Mouse (Mus musculus): Measurements from ENCODE around the gene Mier2. TPM values are rescaled to one million over a fixed set of nuclear protein-coding genes. Genes with fewer than 3 reads are reported as not detected.

Mier2 gene
- polyA plus RNA-seq, 1 experiment from 2014 or later = 35.3 TPM

GRCm38 (mm10) chr10:79548971-79549723 is 5.9 kb downstream of the Mier2 start:
- Histone ChIP-seq H3K9ac (ENCODE audit: low read length) (no peak overlapping the region), H3K4me3 (ENCODE audit: low read depth, low read length) (no peak overlapping the region), H3K27me3 (replicated peaks; ENCODE audit: control insufficient read depth, insufficient read depth, low read length) (no peaks in the 10 kb centered on the region), H3K4me1 (ENCODE audit: control insufficient read depth, insufficient read depth, low read length) (peaks cover 7% of the 10 kb centered on the region), H3K36me3 (ENCODE audit: control insufficient read depth, insufficient read depth, low read length) (peaks cover 60% of the 10 kb centered on the region), H3K27ac (ENCODE audit: low read depth, low read length) (no peak overlapping the region), H3K9me3 (replicated peaks; ENCODE audit: control insufficient read depth, low read length) (no peaks in the 10 kb centered on the region), H3K4me2 (ENCODE audit: low read length) (no peak overlapping the region)
- ATAC-seq (no peak), DNase-seq (ENCODE audit: low spot score) (no peak)
- WGBS = 94% methylated on average over 18 of the region's 18 CpGs

GRCm38 (mm10) chr10:79548546-79548945 is 6.5 kb downstream of the Mier2 start:
- no peak overlapping the region for H3K27ac ChIP-seq (ENCODE audit: low read depth, low read length)
- no peak overlapping the region for H3K4me2 ChIP-seq (ENCODE audit: low read length)
- peaks cover under 1% of the 10 kb centered on the region for H3K4me1 ChIP-seq (ENCODE audit: control insufficient read depth, insufficient read depth, low read length)
- H3K36me3 ChIP-seq (ENCODE audit: control insufficient read depth, insufficient read depth, low read length) = peaks cover 66% of the 10 kb centered on the region
- WGBS = 93% methylated on average over 5 of the region's 5 CpGs
- no peak for DNase-seq (ENCODE audit: low spot score)
- H3K27me3 ChIP-seq (replicated peaks; ENCODE audit: control insufficient read depth, insufficient read depth, low read length) = no peaks in the 10 kb centered on the region
- H3K4me3 ChIP-seq (ENCODE audit: low read depth, low read length) = no peak overlapping the region
- no peak for ATAC-seq
- H3K9me3 ChIP-seq (replicated peaks; ENCODE audit: control insufficient read depth, low read length) = no peaks in the 10 kb centered on the region
- no peak overlapping the region for H3K9ac ChIP-seq (ENCODE audit: low read length)

GRCm38 (mm10) chr10:79547148-79547675 is 7.8 kb downstream of the Mier2 start:
- WGBS = 87% methylated on average over 5 of the region's 5 CpGs
- H3K4me2 ChIP-seq (ENCODE audit: low read length) = no peak overlapping the region
- no peak overlapping the region for H3K4me3 ChIP-seq (ENCODE audit: low read depth, low read length)
- DNase-seq (ENCODE audit: low spot score) = no peak
- no peaks in the 10 kb centered on the region for H3K9me3 ChIP-seq (replicated peaks; ENCODE audit: control insufficient read depth, low read length)
- peaks cover 79% of the 10 kb centered on the region for H3K36me3 ChIP-seq (ENCODE audit: control insufficient read depth, insufficient read depth, low read length)
- H3K4me1 ChIP-seq (ENCODE audit: control insufficient read depth, insufficient read depth, low read length) = no peaks in the 10 kb centered on the region
- ATAC-seq = no peak
- no peak overlapping the region for H3K27ac ChIP-seq (ENCODE audit: low read depth, low read length)
- no peaks in the 10 kb centered on the region for H3K27me3 ChIP-seq (replicated peaks; ENCODE audit: control insufficient read depth, insufficient read depth, low read length)
- no peak overlapping the region for H3K9ac ChIP-seq (ENCODE audit: low read length)

- ATAC-seq (no peak), DNase-seq (ENCODE audit: low spot score) (no peak)
- 96% methylated on average over 11 of the region's 11 CpGs for WGBS
Measured at GRCm38 (mm10) chr10:79546483-79546882, 8.5 kb downstream of the Mier2 start.

GRCm38 (mm10) chr10:79545891-79546290 is 9.1 kb downstream of the Mier2 start:
- H3K9me3 ChIP-seq (replicated peaks; ENCODE audit: control insufficient read depth, low read length) = no peaks in the 10 kb centered on the region
- no peak overlapping the region for H3K4me2 ChIP-seq (ENCODE audit: low read length)
- H3K36me3 ChIP-seq (ENCODE audit: control insufficient read depth, insufficient read depth, low read length) = peaks cover 92% of the 10 kb centered on the region
- no peaks in the 10 kb centered on the region for H3K27me3 ChIP-seq (replicated peaks; ENCODE audit: control insufficient read depth, insufficient read depth, low read length)
- no peak overlapping the region for H3K27ac ChIP-seq (ENCODE audit: low read depth, low read length)
- DNase-seq (ENCODE audit: low spot score) = no peak
- no peak for ATAC-seq
- 86% methylated on average over 12 of the region's 12 CpGs for WGBS
- H3K4me3 ChIP-seq (ENCODE audit: low read depth, low read length) = no peak overlapping the region
- no peaks in the 10 kb centered on the region for H3K4me1 ChIP-seq (ENCODE audit: control insufficient read depth, insufficient read depth, low read length)
- H3K9ac ChIP-seq (ENCODE audit: low read length) = no peak overlapping the region

More at GRCm38 (mm10) chr10:79546483-79546882, 8.5 kb downstream of the Mier2 start:
- H3K27me3 ChIP-seq (replicated peaks; ENCODE audit: control insufficient read depth, insufficient read depth, low read length) = no peaks in the 10 kb centered on the region
- H3K4me2 ChIP-seq (ENCODE audit: low read length) = no peak overlapping the region
- peaks cover 86% of the 10 kb centered on the region for H3K36me3 ChIP-seq (ENCODE audit: control insufficient read depth, insufficient read depth, low read length)
- no peak overlapping the region for H3K4me3 ChIP-seq (ENCODE audit: low read depth, low read length)
- H3K4me1 ChIP-seq (ENCODE audit: control insufficient read depth, insufficient read depth, low read length) = no peaks in the 10 kb centered on the region
- H3K27ac ChIP-seq (ENCODE audit: low read depth, low read length) = no peak overlapping the region
- H3K9ac ChIP-seq (ENCODE audit: low read length) = no peak overlapping the region
- no peaks in the 10 kb centered on the region for H3K9me3 ChIP-seq (replicated peaks; ENCODE audit: control insufficient read depth, low read length)

GRCm38 (mm10) chr10:79544631-79545030 is 10.4 kb downstream of the Mier2 start:
- ATAC-seq = no peak

DNA sequence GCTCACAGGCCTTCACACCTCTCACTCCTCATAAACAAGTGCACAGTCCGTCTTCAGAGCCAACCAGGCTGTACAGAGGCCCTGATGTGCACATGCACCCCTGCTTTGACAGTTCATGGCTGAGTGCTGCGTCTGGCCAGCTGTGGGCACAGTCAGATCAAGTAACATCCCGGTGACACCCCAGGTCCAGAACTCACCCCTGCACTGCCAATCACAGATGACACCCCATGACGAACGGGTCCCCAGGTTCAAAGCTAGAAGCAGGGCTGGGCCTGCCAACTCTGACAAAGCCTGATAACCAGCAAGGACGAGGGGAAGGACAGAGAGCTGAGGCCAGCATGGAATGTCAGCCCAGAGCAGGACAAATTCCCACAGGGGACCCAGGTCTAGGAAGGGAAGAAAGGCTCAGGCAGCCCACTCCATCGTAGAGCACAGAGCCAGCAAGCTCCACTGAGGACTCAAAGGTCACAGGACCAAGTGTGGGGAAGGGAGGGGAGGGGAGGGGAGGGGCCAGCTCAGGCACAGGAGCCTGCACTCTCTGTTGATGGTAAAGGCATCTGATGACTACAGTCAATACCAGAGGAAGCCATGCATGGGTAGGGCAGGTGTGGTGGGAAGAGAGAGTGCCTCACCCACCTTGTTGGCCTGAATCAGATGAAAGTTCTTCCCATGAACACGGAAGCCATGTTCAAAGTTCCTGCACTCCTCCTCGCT is 11.0 kb downstream of the Mier2 start:
- no peaks in the 10 kb centered on the region for H3K9me3 ChIP-seq (replicated peaks; ENCODE audit: control insufficient read depth, low read length)
- H3K36me3 ChIP-seq (ENCODE audit: control insufficient read depth, insufficient read depth, low read length) = peaks cover 100% of the 10 kb centered on the region
- H3K4me1 ChIP-seq (ENCODE audit: control insufficient read depth, insufficient read depth, low read length) = no peaks in the 10 kb centered on the region
- H3K27me3 ChIP-seq (replicated peaks; ENCODE audit: control insufficient read depth, insufficient read depth, low read length) = no peaks in the 10 kb centered on the region
- no peak overlapping the region for H3K4me2 ChIP-seq (ENCODE audit: low read length)
- DNase-seq (ENCODE audit: low spot score) (no peak), ATAC-seq (no peak)
- H3K9ac ChIP-seq (ENCODE audit: low read length) = no peak overlapping the region
- no peak overlapping the region for H3K4me3 ChIP-seq (ENCODE audit: low read depth, low read length)
- 83% methylated on average over 9 of the region's 9 CpGs for WGBS
- H3K27ac ChIP-seq (ENCODE audit: low read depth, low read length) = no peak overlapping the region

More at GRCm38 (mm10) chr10:79544631-79545030, 10.4 kb downstream of the Mier2 start:
- H3K9ac ChIP-seq (ENCODE audit: low read length) = no peak overlapping the region
- H3K36me3 ChIP-seq (ENCODE audit: control insufficient read depth, insufficient read depth, low read length) = peaks cover 100% of the 10 kb centered on the region
- H3K27ac ChIP-seq (ENCODE audit: low read depth, low read length) = no peak overlapping the region
- no peaks in the 10 kb centered on the region for H3K9me3 ChIP-seq (replicated peaks; ENCODE audit: control insufficient read depth, low read length)
- no peak for DNase-seq (ENCODE audit: low spot score)
- H3K4me1 ChIP-seq (ENCODE audit: control insufficient read depth, insufficient read depth, low read length) = no peaks in the 10 kb centered on the region
- no peak overlapping the region for H3K4me3 ChIP-seq (ENCODE audit: low read depth, low read length)
- WGBS = 95% methylated on average over 5 of the region's 5 CpGs
- no peaks in the 10 kb centered on the region for H3K27me3 ChIP-seq (replicated peaks; ENCODE audit: control insufficient read depth, insufficient read depth, low read length)
- no peak overlapping the region for H3K4me2 ChIP-seq (ENCODE audit: low read length)

- Histone ChIP-seq H3K4me3 (ENCODE audit: low read depth, low read length) (no peak overlapping the region), H3K4me1 (ENCODE audit: control insufficient read depth, insufficient read depth, low read length) (no peaks in the 10 kb centered on the region), H3K9me3 (replicated peaks; ENCODE audit: control insufficient read depth, low read length) (no peaks in the 10 kb centered on the region), H3K36me3 (ENCODE audit: control insufficient read depth, insufficient read depth, low read length) (peaks cover 85% of the 10 kb centered on the region), H3K27ac (ENCODE audit: low read depth, low read length) (no peak overlapping the region), H3K27me3 (replicated peaks; ENCODE audit: control insufficient read depth, insufficient read depth, low read length) (no peaks in the 10 kb centered on the region), H3K4me2 (ENCODE audit: low read length) (no peak overlapping the region), H3K9ac (ENCODE audit: low read length) (no peak overlapping the region)
- no peak for DNase-seq (ENCODE audit: low spot score)
- WGBS = 94% methylated on average over 11 of the region's 11 CpGs
- no peak for ATAC-seq
Measured at GRCm38 (mm10) chr10:79542171-79542570, 12.8 kb downstream of the Mier2 start.

GRCm38 (mm10) chr10:79541522-79541921 is 13.5 kb downstream of the Mier2 start:
- no peak overlapping the region for H3K4me2 ChIP-seq (ENCODE audit: low read length)
- no peaks in the 10 kb centered on the region for H3K27me3 ChIP-seq (replicated peaks; ENCODE audit: control insufficient read depth, insufficient read depth, low read length)
- ATAC-seq (no peak), DNase-seq (ENCODE audit: low spot score) (no peak)
- H3K9ac ChIP-seq (ENCODE audit: low read length) = no peak overlapping the region
- H3K36me3 ChIP-seq (ENCODE audit: control insufficient read depth, insufficient read depth, low read length) = peaks cover 79% of the 10 kb centered on the region
- H3K27ac ChIP-seq (ENCODE audit: low read depth, low read length) = no peak overlapping the region
- H3K4me3 ChIP-seq (ENCODE audit: low read depth, low read length) = no peak overlapping the region
- 76% methylated on average over 15 of the region's 15 CpGs for WGBS
- H3K4me1 ChIP-seq (ENCODE audit: control insufficient read depth, insufficient read depth, low read length) = no peaks in the 10 kb centered on the region
- H3K9me3 ChIP-seq (replicated peaks; ENCODE audit: control insufficient read depth, low read length) = no peaks in the 10 kb centered on the region

All from forebrain, embryonic 14.5 days (tissue).